Mouse (Mus musculus) gonadal fat pad, adult 2 months (tissue): ENCODE data around the gene Samd8. TPM values are rescaled to one million over a fixed set of nuclear protein-coding genes. Genes with fewer than 3 reads are reported as not detected.

Experiments used
- DNase-seq: peaks from one replicate; pipeline ENCODE4 v3.0.0-alpha.2; 2012; ENCODE audit warnings: low read depth
- polyA plus RNA-seq: library from polyadenylated mRNA; depleted of rRNA; stranded (reverse); fragments of >200 nt; gene quantifications from 2 replicates; pipeline ENCODE4 v1.2.3, GENCODE M21; 2012; rRNA removed

The Samd8 gene
- 16.8 and 19.2 TPM in 2 replicates for polyA plus RNA-seq

- no peak for DNase-seq
Measured at GRCm38 (mm10) chr14:21750008-21750880, at the start of gene Samd8. Samd8 (plus strand) TSS chr14:21750531.

- DNase-seq, result no peak
Measured at GRCm38 (mm10) chr14:21702691-21703090, 47.6 kb upstream of the Samd8 start.

- no peak for DNase-seq
Measured at GRCm38 (mm10) chr14:21703255-21703654, 47.1 kb upstream of the Samd8 start.

- no peak for DNase-seq
Measured at GRCm38 (mm10) chr14:21705462-21705861, 44.9 kb upstream of the Samd8 start.

GRCm38 (mm10) chr14:21706759-21707571 is 43.4 kb upstream of the Samd8 start:
- DNase-seq, result peak; percentile 12

- DNase-seq, result no peak
Measured at GRCm38 (mm10) chr14:21709545-21709944, 40.8 kb upstream of the Samd8 start.

- DNase-seq, result no peak
Measured at GRCm38 (mm10) chr14:21711231-21711630, 39.1 kb upstream of the Samd8 start.

- no peak for DNase-seq
Measured at GRCm38 (mm10) chr14:21714486-21714885, 35.8 kb upstream of the Samd8 start, which contains the start of gene Dupd1. Dupd1 (minus strand) TSS chr14:21714576.

- DNase-seq, result no peak
Measured at GRCm38 (mm10) chr14:21719646-21720383, 30.5 kb upstream of the Samd8 start.

GRCm38 (mm10) chr14:21720430-21721205 is 29.7 kb upstream of the Samd8 start:
- no peak for DNase-seq

- no peak for DNase-seq
Measured at GRCm38 (mm10) chr14:21722021-21722698, 28.2 kb upstream of the Samd8 start.

- DNase-seq, result no peak
Measured at GRCm38 (mm10) chr14:21729031-21729732, 21.1 kb upstream of the Samd8 start.

- no peak for DNase-seq
Measured at GRCm38 (mm10) chr14:21729936-21730335, 20.4 kb upstream of the Samd8 start.

GRCm38 (mm10) chr14:21733131-21733905 is 17.0 kb upstream of the Samd8 start:
- DNase-seq, result no peak

- DNase-seq, result no peak
Measured at GRCm38 (mm10) chr14:21740345-21740744, 10.0 kb upstream of the Samd8 start.

GRCm38 (mm10) chr14:21741314-21741713 is 9.0 kb upstream of the Samd8 start:
- no peak for DNase-seq

GRCm38 (mm10) chr14:21741786-21742185 is 8.5 kb upstream of the Samd8 start:
- DNase-seq, result no peak

GRCm38 (mm10) chr14:21742441-21742840 is 7.9 kb upstream of the Samd8 start:
- DNase-seq, result no peak

GRCm38 (mm10) chr14:21744169-21744568 is 6.2 kb upstream of the Samd8 start:
- DNase-seq, result no peak
